Mouse (Mus musculus) intestine, embryonic 14.5 days (tissue): ENCODE data around the gene P3h2. TPM values are rescaled to one million over a fixed set of nuclear protein-coding genes. Genes with fewer than 3 reads are reported as not detected.

Experiments
- ATAC-seq: fragments of 200-750 bp; cut with Nextera tagmentation; replicated peaks from 2 replicates; pipeline ENCODE4 v1.8.0; 2017; ENCODE audit warnings: low read depth, moderate number of reproducible peaks, moderate TSS enrichment, moderate library complexity; ENCODE audit not compliant: low FRiP score, low TSS enrichment
- DNase-seq: peaks from one replicate; pipeline ENCODE4 v3.0.0-alpha.2; 2018; ENCODE audit warnings: low spot score
- H3K27ac ChIP-seq: fragments of 300-500 bp; sonication (generic); 2 replicates; pipeline ENCODE4 v1.5.1; 2014; ENCODE audit warnings: low read depth, mild to moderate bottlenecking, control low read depth
- H3K27me3 ChIP-seq: fragments of 300-500 bp; sonication (generic); replicated peaks from 2 replicates; pipeline ENCODE4 v1.6.1; 2014; ENCODE audit warnings: low read length, control low read depth; ENCODE audit not compliant: control insufficient read depth, insufficient read depth
- H3K36me3 ChIP-seq: fragments of 300-500 bp; sonication (generic); 2 replicates; pipeline ENCODE4 v1.6.1; 2014; ENCODE audit warnings: low read length, control low read depth; ENCODE audit not compliant: control insufficient read depth, insufficient read depth
- H3K4me1 ChIP-seq: fragments of 300-500 bp; sonication (generic); replicated peaks from 2 replicates; pipeline ENCODE4 v1.6.1; 2014; ENCODE audit warnings: low read length, control low read depth, mixed read lengths; ENCODE audit not compliant: control insufficient read depth, insufficient read depth
- H3K4me2 ChIP-seq: fragments of 300-500 bp; sonication (generic); 2 replicates; pipeline ENCODE4 v1.6.1; 2014; ENCODE audit warnings: low read length
- H3K4me3 ChIP-seq: fragments of 300-500 bp; sonication (generic); 2 replicates; pipeline ENCODE4 v1.5.1; 2014; ENCODE audit warnings: low read depth, low read length, control low read depth, mixed read lengths
- H3K9ac ChIP-seq: fragments of 300-500 bp; sonication (generic); 2 replicates; pipeline ENCODE4 v1.6.1; 2014; ENCODE audit warnings: mild to moderate bottlenecking, low read length
- H3K9me3 ChIP-seq: fragments of 300-500 bp; sonication (generic); 2 replicates; pipeline ENCODE4 v1.6.1; 2016; ENCODE audit warnings: low read length, control low read depth; ENCODE audit not compliant: control insufficient read depth
- whole genome bisulfite sequencing: fragments of 180-500 bp; shearing (Covaris S2); extraction: QIAGEN DNeasy Blood & Tissue Kit; methylation state at CpG from one replicate; pipeline ENCODE4 v1.1.7; 2014; 5-methylcytosine and 5-hydroxymethylcytosine counted together
- polyA plus RNA-seq: library from polyadenylated mRNA; unstranded; fragments of >200 nt; fragmentation: Nextera tagmentation; extraction: Ambion mirVana; gene quantifications from 2 replicates; pipeline ENCODE4 v1.2.1, GENCODE M21; 2014

Gene P3h2
- polyA plus RNA-seq, 1 experiment from 2014 or later, result 6.2 TPM

DNA sequence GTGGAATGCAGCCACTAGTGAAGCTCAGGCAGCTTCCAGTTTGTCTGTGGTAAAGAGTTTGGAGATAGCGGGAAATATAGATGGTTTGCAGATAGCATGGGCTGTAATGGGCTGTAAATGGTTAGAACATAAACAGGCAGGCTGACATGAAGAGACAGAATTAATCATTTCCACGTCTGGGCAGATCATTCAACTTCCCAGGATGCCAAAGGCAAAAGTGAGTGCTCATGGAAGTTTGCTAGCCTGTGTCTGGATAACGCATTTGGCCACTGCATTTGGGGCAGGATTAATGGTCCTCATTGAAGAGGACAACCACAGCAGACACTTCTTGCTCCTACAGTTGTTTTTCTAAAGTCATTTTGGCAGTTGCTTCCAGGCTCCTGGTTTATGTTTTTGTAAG is 52.0 kb downstream of the P3h2 start:
- H3K4me3 ChIP-seq, result no peak overlapping the region
- no peak overlapping the region for H3K9ac ChIP-seq
- no peak overlapping the region; the same call in 1 of the 2 replicates for H3K4me2 ChIP-seq
- peaks cover 20% of the 10 kb centered on the region for H3K4me1 ChIP-seq
- WGBS, result 22% methylated on average over 3 of the region's 3 CpGs
- no peaks in the 10 kb centered on the region for H3K36me3 ChIP-seq
- no peak for DNase-seq
- no peaks in the 10 kb centered on the region for H3K9me3 ChIP-seq
- H3K27me3 ChIP-seq, result no peaks in the 10 kb centered on the region
- ATAC-seq, result no peak
- H3K27ac ChIP-seq, result 0 out of 2 replicates have a peak overlapping the region, but pooled peaks have one; percentile 22

DNA sequence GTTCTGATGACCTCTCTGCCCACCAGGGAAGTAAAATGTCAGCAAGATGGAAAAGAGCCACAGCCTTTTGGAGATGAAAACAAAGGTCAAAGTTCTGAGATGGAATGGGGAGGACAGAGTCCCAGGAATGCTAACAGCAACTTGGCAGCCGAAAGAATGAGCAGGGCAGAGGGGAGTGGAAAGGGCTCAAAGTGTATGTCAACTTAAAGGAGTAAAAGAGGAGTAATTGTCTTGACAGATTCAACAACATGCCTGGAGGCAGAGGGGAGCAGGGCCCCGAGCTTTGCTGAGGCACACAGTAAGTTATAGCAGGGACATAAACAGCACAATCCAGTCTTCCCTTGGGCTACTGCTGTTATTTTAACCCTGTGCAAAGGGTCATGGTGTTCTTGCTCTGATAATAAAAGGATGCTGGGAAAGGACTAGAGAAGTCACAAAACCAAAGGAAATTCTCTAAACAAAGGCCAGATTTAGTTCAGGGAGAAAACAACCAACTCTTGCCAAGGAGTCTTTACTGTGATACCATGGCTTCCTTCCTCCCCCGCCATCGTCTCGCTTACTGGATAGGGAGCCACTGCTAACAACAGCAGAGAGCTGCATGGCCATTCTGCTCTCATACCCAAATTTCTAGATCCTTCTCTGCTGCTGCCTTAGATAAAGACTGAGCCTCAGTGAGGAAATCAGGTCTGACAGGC is 56.0 kb downstream of the P3h2 start:
- Histone ChIP-seq H3K9ac (no peak overlapping the region), H3K4me2 (no peak overlapping the region), H3K36me3 (no peaks in the 10 kb centered on the region), H3K4me1 (peaks cover 24% of the 10 kb centered on the region), H3K27ac (no peak overlapping the region), H3K4me3 (no peak overlapping the region), H3K27me3 (no peaks in the 10 kb centered on the region), H3K9me3 (no peaks in the 10 kb centered on the region)
- ATAC-seq (no peak), DNase-seq (no peak)
- WGBS, result 34% methylated on average over 5 of the region's 5 CpGs

DNA sequence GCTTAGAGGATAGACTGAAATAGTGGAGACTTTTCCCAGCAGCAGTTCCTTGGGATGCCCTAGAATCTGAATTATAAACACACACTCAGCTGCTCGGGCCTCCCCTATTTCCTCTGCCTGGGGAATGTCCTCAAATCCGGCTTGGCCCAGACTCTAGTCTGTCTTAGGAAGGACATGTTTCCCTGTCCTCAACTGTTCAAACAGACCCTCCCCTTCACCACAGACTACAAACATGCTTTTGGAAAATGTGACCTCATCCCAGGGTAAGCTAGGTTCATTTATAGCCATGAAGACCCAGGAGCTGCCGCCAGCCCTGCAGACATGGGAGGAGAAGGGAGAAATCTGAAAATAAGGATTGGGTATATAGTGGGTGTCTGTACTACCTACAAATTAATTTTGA is 57.7 kb downstream of the P3h2 start:
- no peak overlapping the region for H3K4me3 ChIP-seq
- DNase-seq (no peak), ATAC-seq (0 out of 2 replicates have a peak, but pooled peaks have one; percentile 8)
- no peak overlapping the region for H3K4me2 ChIP-seq
- no peaks in the 10 kb centered on the region for H3K27me3 ChIP-seq
- no peak overlapping the region for H3K27ac ChIP-seq
- H3K9me3 ChIP-seq, result no peaks in the 10 kb centered on the region
- H3K36me3 ChIP-seq, result no peaks in the 10 kb centered on the region
- 42% methylated on average over 3 of the region's 3 CpGs for WGBS
- H3K4me1 ChIP-seq, result peaks cover 12% of the 10 kb centered on the region
- H3K9ac ChIP-seq, result no peak overlapping the region

DNA sequence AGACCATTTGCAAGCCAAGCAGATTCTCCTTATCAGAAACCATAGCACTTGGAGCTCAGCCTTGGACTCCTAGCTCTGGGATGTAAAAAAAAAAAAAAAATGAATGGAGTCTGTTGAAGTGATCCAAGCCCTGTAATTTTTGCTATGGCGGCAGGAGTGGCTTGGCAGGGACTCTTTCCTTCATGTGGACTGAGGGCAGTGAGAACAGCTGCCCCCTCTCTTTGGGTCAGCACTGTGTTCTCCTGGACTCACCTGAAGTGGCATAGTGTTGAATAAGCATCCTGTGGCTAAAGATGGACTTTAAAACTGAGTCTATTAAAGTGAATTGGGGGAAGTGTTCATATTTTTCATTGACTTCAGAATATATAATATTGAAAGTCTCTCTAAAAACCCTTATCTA is 58.2 kb downstream of the P3h2 start:
- no peak overlapping the region for H3K4me2 ChIP-seq
- H3K4me3 ChIP-seq, result no peak overlapping the region
- DNase-seq (no peak), ATAC-seq (no peak)
- no peaks in the 10 kb centered on the region for H3K36me3 ChIP-seq
- peaks cover 12% of the 10 kb centered on the region for H3K4me1 ChIP-seq
- H3K9me3 ChIP-seq, result no peaks in the 10 kb centered on the region
- H3K9ac ChIP-seq, result no peak overlapping the region
- 77% methylated on average over 1 of the region's 1 CpGs for WGBS
- H3K27me3 ChIP-seq, result no peaks in the 10 kb centered on the region
- H3K27ac ChIP-seq, result no peak overlapping the region

DNA sequence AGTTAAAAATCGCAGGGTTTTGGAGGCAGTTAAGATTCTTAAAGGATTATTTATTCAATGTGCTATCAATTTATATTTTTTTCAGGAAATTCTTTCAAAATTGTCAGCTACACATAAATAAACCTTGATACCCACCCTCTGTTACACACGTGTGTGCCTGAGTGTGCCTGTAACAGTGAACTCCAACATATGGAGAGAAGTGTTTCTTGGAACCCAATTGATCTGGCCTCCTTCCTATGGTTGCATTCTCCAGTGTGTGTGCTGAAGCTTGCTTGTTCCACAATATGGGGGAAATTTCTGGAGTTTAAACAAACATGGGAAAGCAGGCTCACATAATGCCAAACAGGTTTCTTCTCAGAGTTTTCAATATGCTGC is 63.7 kb downstream of the P3h2 start:
- Histone ChIP-seq H3K9me3 (no peaks in the 10 kb centered on the region), H3K4me1 (peaks cover 15% of the 10 kb centered on the region; the same call in 1 of the 2 replicates), H3K36me3 (no peaks in the 10 kb centered on the region), H3K9ac (no peak overlapping the region), H3K27me3 (no peaks in the 10 kb centered on the region), H3K4me2 (no peak overlapping the region), H3K27ac (no peak overlapping the region), H3K4me3 (no peak overlapping the region)
- no peak for ATAC-seq
- DNase-seq, result no peak
- 29% methylated on average over 2 of the region's 2 CpGs for WGBS

DNA sequence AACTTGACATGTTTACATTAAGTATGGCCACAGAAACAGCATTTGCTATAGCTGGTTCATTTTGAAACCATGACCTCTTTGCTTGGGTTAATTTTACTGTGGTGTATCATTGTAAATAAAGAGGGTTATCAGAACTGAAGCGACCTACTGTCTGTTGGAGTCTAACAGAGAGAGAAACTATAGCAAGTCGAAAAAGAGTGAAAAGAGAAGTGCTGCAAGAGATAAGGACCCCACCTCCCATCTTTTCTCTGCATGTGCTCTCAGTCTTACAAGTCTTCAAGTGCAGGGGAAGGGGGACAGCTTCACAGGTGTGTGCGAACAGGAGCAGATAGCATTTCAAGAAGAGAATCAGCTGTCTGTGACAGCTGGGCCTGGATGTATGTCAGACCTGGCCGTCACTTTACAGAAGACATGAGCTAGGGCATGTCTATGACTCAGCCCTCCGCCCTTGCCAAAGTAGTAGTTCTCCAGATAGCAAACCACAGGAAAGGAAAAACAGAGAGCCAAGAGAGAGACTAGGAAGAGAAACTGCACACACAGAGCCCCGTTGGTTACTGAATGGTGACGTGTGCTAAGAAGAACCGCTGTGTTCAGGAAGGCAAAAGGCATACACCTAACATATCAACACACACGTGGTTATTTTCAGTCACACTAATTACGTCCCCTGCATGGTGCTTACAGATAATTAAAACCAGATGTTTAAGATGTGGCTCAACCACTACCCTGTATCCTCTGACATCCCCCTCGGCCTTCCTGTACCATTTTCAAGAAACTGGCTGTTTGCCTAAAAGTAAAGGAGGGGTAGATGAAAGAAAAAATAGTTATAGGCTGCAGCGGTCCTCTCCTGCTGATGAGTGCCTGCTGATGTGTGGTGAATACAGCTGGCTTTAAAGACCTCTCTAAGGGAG is 64.3 kb downstream of the P3h2 start:
- H3K4me3 ChIP-seq, result no peak overlapping the region
- H3K27me3 ChIP-seq, result no peaks in the 10 kb centered on the region
- ATAC-seq (no peak), DNase-seq (no peak)
- H3K9ac ChIP-seq, result no peak overlapping the region
- H3K4me2 ChIP-seq, result no peak overlapping the region; the same call in 1 of the 2 replicates
- WGBS, result 47% methylated on average over 12 of the region's 12 CpGs
- peaks cover 18% of the 10 kb centered on the region; the same call in 1 of the 2 replicates for H3K4me1 ChIP-seq
- H3K27ac ChIP-seq, result no peak overlapping the region
- H3K36me3 ChIP-seq, result no peaks in the 10 kb centered on the region
- H3K9me3 ChIP-seq, result no peaks in the 10 kb centered on the region

DNA sequence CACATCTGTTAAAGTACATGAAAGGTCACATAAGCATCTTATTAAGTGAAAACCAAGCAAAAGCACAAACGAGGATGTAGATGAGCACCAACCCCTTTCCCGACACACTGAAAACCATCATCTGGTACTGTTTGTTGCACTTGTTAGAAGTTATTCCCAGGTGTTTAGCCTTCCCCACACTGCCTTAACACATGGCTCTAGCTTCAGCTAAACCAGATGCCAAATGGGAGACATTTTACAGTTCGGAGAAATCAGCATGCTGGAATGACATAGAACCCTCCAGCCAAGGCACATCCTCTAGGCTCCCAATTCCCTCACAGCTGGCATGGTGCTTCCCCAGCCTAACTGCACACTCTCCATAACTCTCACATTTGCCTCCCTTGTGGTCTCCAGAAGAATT is 66.3 kb downstream of the P3h2 start:
- Histone ChIP-seq H3K36me3 (no peaks in the 10 kb centered on the region), H3K4me3 (no peak overlapping the region), H3K4me1 (peaks cover 23% of the 10 kb centered on the region), H3K27me3 (no peaks in the 10 kb centered on the region), H3K4me2 (no peak overlapping the region), H3K9ac (no peak overlapping the region), H3K27ac (no peak overlapping the region), H3K9me3 (no peaks in the 10 kb centered on the region)
- 56% methylated on average over 3 of the region's 3 CpGs for WGBS
- DNase-seq, result no peak
- ATAC-seq, result no peak

DNA sequence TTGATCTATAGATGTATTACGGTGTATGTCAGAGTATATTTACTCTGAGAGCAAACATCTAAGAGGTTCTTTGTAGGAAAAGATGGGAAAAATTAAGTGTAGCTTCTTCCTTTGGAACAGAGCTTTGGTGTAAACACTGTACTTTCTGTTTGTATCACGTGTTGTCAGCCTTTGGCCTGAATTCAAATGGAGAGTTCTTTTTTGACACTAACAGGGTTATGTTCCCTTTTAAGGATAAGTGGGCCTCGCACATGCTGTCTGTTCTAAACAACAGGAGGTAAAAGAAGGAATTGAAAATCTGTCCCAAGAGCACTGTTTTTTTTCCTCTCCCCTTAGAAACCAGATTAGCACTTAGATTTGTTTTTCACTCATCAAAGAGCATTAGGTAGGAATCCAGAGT is 70.1 kb downstream of the P3h2 start:
- Histone ChIP-seq H3K27me3 (no peaks in the 10 kb centered on the region), H3K9me3 (peaks cover 6% of the 10 kb centered on the region; the same call in 1 of the 2 replicates), H3K4me2 (peak overlapping the region; percentile 7; the same call in 1 of the 2 replicates), H3K36me3 (no peaks in the 10 kb centered on the region), H3K27ac (peak overlapping the region; percentile 88), H3K9ac (no peak overlapping the region), H3K4me3 (no peak overlapping the region), H3K4me1 (peaks cover 13% of the 10 kb centered on the region; the same call in 1 of the 2 replicates)
- no peak for ATAC-seq
- 33% methylated on average over 3 of the region's 3 CpGs for WGBS
- no peak for DNase-seq
